Mouse (Mus musculus) adrenal gland, postnatal 25 days (tissue): ENCODE measurements around the gene Arnt. TPM values are rescaled to one million over a fixed set of nuclear protein-coding genes. Genes with fewer than 3 reads are reported as not detected.
"Not testable (repeated sequence)": the region's sequence is repeated elsewhere in the genome, so short reads cannot be mapped to it uniquely, and the experiment has no call there.

Source experiments
- DNase-seq: peaks from one replicate; pipeline ENCODE4 v3.0.0; 2021; ENCODE audit warnings: mixed read lengths
- total RNA-seq: library from RNA; stranded (reverse); gene quantifications from 2 replicates; pipeline ENCODE4 v1.2.3, GENCODE M21; 2021

Arnt gene
- total RNA-seq, 1 experiment from 2014 or later: 87.6 TPM

DNA sequence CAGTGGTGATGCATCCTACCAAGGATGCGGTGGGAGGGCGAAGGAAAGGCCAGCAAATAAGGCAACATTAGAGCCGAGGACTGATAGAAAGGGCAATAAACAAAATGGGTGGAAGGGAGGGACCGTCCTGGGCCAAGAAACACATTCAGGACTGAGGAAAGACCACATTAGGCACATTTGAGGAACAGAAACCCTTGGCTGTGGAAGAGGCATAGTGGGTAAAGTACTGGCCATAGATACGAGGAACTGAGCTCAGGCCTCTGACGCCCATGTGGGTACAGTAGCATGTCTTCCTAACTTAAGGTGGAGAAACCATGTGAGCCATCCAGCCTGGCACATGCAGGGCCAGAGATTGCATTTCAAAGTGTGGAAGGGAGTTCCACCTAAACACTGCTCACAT lies 95.6 kb downstream of the Arnt start:
- DNase-seq: no peak

DNA sequence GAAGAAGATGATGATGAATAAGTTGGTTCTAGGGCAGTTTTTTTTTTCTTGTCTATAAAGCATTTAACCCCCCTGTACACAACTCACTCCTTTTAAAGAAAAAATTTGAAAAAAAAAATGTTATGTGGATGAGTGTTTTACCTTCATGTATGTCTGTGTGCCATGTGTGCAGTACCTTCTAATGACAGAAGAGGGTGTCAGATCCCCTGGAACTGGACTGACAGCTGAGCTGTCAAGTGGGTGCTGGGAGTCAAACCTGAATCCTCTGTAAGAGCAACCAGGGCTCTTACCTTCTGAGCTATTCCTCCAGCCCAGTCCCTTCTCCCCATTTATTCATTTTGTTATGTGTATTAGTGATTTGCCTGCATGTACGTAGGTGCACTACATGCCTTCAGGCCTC lies 96.8 kb downstream of the Arnt start:
- no peak for DNase-seq

DNA sequence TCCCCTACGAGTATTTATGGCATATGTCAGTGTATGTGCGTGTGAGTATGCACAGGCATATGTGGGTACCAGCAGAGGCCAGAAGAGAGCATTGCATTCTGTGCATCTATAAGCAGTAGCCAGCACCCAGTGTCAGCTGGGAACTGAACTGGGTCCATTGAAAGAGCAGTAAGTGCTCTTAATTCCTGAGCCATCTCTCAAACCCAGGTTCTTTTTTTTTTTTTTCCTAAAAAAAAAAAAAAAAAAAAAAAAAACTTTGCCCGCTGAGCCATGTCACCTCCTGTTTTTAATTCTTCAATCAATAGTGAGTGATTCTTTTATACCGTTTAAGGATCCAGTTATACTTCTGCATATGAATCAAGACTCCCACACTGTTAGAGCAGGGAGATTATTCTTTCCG lies 99.2 kb downstream of the Arnt start:
- DNase-seq: no peak

DNA sequence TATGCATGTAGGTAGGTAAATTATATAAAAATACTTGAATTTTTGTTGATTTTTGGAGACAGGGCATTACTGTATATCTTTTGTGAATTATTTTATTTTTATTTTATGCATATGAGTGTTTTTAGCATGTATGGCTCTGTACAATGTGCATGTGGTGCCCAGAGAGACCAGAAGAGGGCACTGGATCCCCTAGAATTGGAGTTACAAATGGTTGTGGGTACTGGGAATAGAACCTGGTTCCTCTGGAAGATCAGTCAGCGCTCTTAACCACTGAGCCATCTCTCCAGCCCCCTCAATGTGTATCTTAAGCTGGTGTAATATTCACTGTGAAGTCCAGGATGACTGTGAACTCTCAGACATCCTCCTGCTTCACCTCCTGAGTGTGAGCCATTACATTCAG lies 100.7 kb downstream of the Arnt start:
- no peak for DNase-seq

DNA sequence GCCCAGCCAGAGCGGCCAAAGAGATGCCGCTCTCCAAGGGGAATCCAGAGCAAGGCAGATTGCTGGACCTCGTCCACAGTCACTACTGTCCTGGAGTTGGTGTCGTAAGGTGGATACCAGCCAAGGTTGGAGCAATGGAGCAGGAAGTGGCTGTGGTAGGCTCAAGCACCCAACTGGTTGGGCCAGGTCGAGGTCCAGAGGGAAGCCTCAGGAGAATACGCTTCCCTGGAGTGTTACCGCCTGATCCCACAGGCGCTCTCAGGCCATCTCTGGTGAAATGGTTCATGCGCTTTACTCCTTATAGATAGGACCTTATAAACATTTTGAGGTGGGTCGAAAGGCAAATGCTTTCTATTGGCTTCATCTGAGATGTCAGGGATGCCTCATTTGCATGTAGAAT lies 104.7 kb downstream of the Arnt start:
- DNase-seq: no peak

DNA sequence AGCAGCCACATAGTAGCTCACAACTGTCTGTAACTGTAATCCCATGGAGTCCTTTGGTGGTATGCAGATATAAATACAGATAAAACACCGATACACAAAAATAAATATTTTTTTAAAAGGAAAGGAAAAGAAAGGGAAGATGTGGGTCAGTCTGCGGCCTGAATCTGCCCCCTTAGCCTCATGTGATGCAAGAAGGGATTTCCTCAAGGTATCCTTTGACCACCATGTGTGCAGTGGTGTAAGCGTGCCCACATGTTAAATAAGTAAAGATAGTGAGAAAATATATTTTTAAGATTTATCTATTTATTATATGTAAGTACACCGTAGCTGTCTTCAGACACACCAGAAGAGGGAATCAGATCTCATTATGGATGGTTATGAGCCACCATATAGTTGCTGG lies 105.6 kb downstream of the Arnt start:
- DNase-seq: no peak

DNA sequence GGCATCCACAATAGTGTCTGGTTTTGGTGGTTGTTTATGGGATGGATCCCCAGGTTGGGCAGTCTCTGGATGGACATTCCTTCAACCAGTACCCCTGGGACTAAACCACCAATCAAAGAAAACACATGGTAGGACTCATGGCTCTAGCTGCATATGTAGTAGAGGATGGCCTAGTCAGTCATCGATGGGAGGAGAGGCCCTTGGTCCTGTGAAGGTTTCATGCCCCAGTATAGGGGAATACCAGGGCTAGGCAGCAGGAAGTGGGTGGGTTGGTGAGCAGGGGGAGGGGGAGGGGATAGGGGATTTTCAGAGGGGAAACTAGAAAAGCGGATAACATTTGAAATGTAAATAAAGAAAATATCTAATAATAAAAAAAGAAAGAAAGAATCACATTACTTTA lies 107.0 kb downstream of the Arnt start:
- DNase-seq: not testable (repeated sequence)

DNA sequence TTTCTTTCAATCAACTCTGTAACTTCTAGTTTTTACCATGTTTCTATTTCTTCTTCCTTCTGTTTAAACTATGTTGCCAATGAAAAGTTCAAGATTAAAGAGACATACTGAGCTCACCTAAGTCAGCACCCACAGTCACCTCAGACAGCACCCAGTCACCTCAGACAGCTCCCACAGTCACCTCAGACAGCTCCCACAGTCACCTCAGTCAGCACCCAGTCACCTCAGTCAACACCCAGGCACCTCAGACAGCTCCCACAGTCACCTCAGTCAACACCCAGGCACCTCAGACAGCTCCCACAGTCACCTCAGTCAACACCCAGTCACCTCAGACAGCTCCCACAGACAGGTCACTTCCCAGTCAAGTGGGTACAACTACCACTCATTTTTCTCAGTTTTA lies 108.0 kb downstream of the Arnt start:
- no peak for DNase-seq

DNA sequence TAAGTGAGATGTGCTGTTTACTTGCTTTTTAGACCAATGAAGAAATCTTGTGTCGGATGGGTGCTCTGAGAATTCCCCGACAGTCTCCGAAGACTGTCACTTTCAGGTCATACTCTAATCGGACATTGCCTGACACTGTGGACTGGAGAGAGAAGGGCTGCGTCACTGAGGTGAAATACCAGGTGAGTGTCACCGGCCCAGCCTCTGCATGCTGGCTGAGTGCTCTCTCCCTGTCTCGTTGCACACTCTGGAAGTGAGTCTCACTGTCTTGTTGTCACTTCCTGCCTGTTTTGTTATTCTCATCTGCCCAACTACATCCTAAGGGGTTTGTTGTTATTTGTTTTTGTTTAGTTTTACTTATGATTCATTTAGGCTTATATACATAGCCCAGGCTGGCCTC lies 108.8 kb downstream of the Arnt start:
- no peak for DNase-seq

Other genes with a start within 250 kb of the Arnt start
- 25.8 and 33.1 TPM in 2 replicates for gene Gabpb2, start 216.5 kb upstream of the Arnt start, total RNA-seq
- gene Cdc42se1, start 205.7 kb upstream of the Arnt start, total RNA-seq: 94.6 and 101 TPM in 2 replicates
- 7.6 and 8.9 TPM in 2 replicates for gene Mllt11, start 202.2 kb upstream of the Arnt start, total RNA-seq
- gene Gm128, start 192.8 kb upstream of the Arnt start, total RNA-seq: 0.24 TPM in 1 of 2 replicates, not detected in the other
- gene Bnipl, start 183.2 kb upstream of the Arnt start, total RNA-seq: 0.24 TPM in 1 of 2 replicates, not detected in the other
- 164 and 181 TPM in 2 replicates for gene Mindy1, start 153.0 kb upstream of the Arnt start, total RNA-seq
- 27.9 and 38.2 TPM in 2 replicates for gene Prune1, start 152.3 kb upstream of the Arnt start, total RNA-seq
- gene Anxa9, start 127.2 kb upstream of the Arnt start, total RNA-seq: 1.2 and 1.3 TPM in 2 replicates
- gene Cers2, start 119.6 kb upstream of the Arnt start, total RNA-seq: 253 and 254 TPM in 2 replicates
- 33.8 and 35.0 TPM in 2 replicates for gene Setdb1, start 77.2 kb upstream of the Arnt start, total RNA-seq
- gene 4930558C23Rik, start 31.5 kb upstream of the Arnt start, total RNA-seq: not detected in 2 replicates
- gene Ctsk, start 64.9 kb downstream of the Arnt start, total RNA-seq: 2.9 and 4.5 TPM in 2 replicates
- gene Ctss, start 92.4 kb downstream of the Arnt start, total RNA-seq: 14.1 and 20.2 TPM in 2 replicates
- not detected in 2 replicates for gene Hormad1, start 125.3 kb downstream of the Arnt start, total RNA-seq
- gene Golph3l, start 154.5 kb downstream of the Arnt start, total RNA-seq: 38.2 and 49.1 TPM in 2 replicates
- 86.4 and 93.1 TPM in 2 replicates for gene Ensa, start 190.6 kb downstream of the Arnt start, total RNA-seq
- 165 and 167 TPM in 2 replicates for gene Mcl1, start 224.4 kb downstream of the Arnt start, total RNA-seq